Mouse (Mus musculus) ZHBTc4 (cell line): ENCODE measurements at regions not wholly inside any gene's neighbourhood (a gene's known extent, or its start where the extent isn't known, plus 50 kb on each side); places are given as distances from the start of the nearest gene placed in this dataset.

ENCODE experiments used
- DNase-seq: peaks from one replicate; pipeline ENCODE4 v3.0.0-alpha.2; 2011; ENCODE audit warnings: low read depth, low spot score

DNA sequence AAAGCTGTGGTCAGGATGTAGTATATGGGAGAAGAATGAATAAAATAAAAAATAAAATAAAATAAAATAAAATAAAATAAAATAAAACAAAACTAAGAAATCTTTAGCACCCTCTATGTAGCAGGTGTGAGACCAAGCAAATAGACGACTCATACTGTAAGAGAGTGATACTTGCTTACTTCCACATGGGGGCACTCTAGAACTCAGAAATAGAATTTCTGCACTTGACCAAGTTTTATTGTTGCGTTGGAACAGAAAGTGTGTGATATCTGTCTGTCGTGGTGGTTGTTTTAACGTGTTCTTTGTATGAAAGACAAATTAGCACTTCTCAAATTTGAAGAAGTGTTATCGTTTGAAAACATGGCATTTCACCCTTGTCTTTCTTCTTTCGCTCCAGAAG is 125.4 kb downstream of the Dthd1 start:
- peak; percentile 26 for DNase-seq
